Mouse (Mus musculus) layer of hippocampus, postnatal 36 days (tissue): Measurements from ENCODE around the gene Insm1. TPM values are rescaled to one million over a fixed set of nuclear protein-coding genes. Genes with fewer than 3 reads are reported as not detected.
A peak's percentile ranks its signal among the peaks of the same experiment; 100 is the strongest.

ENCODE experiments used
- DNase-seq, 2 experiments: peaks; one replicate each; pipeline ENCODE4 v3.0.0; 2022
- total RNA-seq, 2 experiments: library from RNA; stranded (reverse); gene quantifications; 2 replicates each; pipeline ENCODE4 v1.2.3; 2021

The Insm1 gene
- 1 to 10 TPM; 7.1 to 7.7 TPM for total RNA-seq

DNA sequence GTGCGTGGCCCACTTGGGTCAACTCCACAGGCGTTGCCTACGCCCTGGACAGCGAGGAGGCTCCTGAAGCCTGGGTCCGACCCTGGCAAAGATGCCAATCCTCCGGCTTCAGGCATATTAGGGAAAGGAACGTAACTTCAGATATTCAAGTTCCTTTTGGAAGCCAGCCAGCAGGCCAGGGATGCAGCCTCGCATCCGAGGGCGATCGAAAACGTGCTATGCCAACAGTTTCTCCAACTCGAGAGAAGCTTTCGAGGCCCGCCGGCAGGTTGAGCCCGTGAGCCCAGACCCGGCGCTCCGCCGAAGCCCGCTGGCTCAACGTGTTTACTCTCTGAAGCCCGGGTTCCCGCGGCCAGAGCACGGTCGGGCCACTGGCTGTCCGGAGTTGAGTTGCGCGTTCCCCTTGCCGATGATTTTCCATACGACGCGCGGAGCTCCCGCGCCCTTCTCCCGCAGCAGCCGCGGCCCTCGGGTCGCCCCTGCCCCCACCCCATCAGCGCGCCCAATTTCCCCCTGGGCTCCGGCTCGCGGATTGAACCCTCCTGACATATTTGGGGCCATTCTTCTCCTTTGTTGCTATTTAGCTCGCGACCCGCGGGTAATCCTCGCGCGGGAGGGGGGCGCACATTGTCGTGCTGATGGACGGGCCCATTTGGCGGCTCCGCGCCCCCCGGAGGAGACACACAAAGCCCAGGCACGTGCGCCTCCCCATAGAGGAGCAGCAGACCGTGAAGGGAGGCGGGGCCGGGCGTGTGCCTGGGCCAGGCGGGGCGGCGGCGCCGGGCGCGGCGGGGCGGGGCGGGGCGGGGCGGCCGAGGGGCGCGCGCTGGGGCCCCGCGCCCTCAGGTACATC, at the start of gene Insm1:
TSS of gene Insm1 (plus strand) at position 846 of the 853 bp plus-strand sequence.
- DNase-seq: peak; percentile 28 to 44

DNA sequence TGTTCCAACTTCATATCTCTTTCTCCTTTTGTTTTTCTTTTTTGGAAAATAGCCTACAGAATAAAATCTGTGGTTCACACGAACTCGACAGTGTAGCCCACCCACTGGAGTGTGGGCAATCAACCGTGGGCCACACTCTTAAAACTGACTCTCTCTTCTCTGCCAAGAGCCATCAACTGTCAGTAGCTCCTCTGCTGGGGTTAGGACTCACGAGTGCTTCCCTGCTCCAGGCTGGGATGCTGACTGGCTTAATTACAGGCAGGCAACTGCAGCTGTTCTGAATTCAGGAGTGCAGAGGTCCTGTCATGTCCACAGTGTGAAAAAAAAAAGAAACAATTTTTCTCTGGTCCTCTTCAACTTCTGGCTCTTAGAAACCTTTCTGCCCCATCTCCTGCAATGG, 49.6 kb upstream of the Insm1 start:
- no peak for DNase-seq

DNA sequence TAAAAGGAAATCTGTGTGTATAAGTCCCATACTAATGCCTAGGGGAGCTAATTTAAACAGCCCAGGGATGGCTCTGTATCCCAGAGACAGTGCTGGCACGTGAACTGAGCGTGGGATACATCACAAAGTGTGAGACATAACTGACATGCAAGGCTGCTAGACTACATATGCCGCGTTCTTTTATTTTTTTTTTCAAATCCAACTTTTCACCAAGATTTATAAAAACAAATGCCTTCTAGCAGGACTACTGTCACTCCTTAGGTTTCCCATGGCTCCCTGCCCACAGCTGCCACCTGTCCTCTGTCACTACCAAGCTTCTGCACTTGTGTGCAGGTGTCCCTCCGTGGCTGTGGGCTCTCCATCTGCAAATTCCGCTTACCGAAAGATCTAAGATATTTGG, 47.5 kb upstream of the Insm1 start:
- DNase-seq: no peak

DNA sequence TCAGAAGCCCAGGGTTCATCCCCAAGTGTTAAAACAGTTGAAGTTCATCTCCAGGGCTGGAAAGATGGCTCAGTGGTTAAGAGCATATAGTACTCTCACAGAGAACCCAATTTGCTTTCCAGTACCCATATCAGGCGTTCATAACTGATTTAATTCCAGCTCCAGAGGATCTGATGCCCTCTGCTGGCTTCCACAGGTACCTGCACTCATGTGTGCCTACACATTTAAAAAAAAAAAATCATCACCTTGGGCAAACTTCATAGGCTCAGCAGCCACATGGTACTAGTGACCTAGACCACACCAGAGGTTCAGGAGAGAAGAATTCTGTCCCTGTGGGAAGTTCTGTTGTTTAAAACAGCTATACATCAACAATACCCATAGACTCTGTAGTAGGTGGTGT, 43.0 kb upstream of the Insm1 start:
- DNase-seq: no peak

DNA sequence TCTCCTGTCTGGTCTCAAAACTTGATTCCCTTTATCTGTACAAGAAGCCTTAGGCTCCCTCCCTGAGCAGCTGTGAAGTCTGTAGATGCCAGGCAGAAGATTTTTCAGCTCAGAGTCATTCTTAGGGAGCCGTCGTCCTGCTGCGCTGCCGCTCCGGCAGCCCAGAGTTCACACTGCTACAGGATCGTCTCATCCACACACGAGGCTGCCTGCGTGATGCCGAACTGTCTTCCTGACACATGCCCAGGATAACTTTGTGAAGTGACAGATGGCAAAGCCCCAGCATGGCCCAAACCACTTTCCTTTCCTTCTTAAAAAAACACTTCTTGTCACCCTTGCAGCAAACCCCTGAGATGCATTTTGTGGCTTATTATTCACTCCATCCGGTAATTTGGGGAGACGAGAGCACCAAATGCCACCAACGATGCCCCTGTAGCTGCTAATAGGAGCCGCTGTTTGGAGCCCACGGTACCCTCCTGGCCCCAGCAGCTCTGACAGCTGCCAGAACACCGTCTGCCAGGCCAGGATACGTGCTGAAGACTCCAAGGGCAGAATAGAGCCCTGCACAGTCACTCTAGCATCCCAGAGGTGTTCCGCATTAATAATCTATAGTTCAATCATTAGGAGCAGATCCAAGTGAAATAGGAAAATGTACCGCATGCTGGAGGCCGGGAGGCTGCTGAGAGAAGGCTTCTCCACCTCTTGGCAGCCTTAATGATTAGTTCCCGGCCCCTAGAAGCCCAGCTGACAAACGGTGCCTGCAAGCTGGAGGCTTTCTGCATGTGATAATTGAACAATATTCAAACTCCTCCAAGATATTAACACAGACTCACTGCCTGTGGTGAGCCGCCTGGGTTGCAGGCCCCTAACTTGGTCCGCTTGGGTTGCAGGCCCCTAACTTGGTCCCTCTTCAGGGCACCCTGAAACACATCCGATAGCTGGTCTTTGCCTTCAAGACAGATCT, 37.6 kb upstream of the Insm1 start:
- DNase-seq: no peak

DNA sequence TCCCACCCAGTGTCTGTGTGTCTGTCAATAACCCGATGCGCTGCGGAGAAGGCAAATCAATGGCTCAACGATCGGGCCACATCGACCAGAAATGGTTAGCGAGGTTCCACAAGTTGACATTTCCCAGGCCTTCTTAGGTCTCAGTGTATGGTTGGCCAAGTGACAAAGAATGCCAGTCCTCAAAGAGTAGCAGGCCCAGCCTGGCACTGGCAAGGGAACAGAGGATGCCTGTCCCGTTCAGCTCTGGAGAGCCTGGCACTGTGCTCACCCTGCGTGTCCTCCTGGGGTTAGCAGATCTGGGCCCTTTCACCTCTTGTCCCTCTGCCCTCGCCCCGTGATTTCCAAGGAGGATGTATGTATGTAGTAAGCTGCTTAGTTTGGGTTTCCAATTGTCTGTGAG, 25.6 kb upstream of the Insm1 start:
- no peak for DNase-seq

DNA sequence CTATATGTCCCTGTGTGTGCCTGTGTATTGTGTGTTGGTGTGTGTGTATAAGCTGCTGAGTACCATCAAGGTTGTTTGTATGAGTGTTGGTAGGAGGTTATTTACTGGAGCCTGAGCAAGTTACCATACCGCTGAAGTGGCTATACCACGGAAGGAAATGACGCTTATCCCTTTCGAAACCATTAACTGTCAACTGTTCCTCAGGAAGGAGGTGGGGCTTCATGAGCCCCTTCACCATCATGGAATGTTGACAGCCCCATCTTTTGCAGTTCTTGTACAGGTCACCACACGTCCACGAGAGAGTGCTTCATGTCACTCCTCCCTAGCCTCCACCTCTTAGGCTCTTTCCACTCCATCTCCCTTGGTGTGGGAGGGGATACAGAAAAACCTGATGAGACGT, 23.8 kb upstream of the Insm1 start:
- DNase-seq: no peak

DNA sequence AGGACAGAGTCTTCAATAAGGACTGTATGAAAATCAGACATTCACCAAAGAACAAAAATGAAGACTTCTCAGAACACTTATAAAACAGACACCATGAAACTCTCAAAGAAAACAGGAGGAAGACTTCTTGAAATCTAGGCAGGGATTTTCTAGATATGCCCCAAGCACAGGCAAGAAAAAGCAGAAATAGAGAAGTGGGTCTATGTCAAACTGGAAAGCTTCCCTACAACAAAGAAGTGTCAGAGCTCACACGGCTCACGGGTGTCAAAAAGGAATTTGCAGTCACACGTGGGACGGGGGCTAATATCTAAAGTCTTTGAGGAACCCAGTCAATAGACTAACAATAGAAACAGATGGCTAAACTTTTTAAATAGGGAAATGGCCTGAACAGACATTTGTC, 10.8 kb upstream of the Insm1 start:
- DNase-seq: no peak

GRCm38 (mm10) chr2:146214715-146215114, 7.0 kb upstream of the Insm1 start:
- peak in 1 of 2 experiments; percentile 30 for DNase-seq

GRCm38 (mm10) chr2:146216111-146217064, 5.3 kb upstream of the Insm1 start:
- DNase-seq: no peak

- no peak for DNase-seq
These were observed 4.3 kb upstream of the Insm1 start for GRCm38 (mm10) chr2:146217227-146217980.

- no peak for DNase-seq
These were observed 3.5 kb upstream of the Insm1 start for GRCm38 (mm10) chr2:146218161-146218691.

DNA sequence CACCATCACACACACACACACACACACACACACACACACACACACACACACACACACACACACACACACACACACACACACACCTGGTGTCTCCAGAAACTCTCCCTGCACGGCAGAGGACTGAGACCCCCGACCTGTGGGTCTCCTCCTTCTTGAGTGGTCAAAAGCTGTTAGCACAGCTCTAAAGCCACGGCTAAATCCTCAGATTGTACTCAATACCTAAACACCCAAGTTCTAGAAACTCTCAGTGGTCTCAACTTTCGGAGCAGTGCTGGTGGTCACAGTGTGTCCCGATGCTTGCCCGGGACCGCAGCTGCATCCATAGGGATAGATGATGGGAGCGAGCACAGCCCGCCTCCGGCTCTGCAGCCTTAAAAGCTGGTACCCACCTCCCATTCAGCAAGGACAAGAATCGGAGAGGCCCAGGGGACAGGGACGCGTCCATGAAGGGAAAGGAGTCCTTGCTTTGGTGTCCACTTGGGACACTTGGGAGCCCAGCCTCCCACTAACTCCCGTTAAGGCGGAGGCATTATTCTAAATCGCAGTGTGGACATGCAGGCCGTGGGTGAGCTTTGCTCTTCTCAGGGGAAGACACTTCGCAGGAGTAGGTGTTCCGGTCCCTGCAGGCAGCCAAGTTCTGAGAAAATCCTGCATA, 2.7 kb upstream of the Insm1 start:
- no peak for DNase-seq

DNA sequence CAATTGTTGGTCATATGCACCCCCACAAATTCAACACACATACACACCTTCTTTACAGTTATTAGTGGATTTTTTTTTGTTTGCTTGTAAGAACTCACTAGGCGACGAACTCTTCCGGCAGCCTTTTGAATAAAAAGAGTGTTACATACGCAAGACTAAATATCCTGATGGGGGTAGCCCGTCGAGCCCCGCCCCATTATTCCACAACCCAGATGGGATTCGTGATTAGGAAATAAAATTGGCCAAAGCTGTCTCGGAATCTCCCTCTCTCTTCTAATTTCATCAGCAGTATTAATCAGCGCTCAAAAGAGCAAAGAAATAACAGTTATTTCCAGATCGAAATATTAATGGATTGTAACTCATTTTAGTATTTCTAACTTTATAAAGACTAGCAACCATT, 1.9 kb upstream of the Insm1 start:
- no peak for DNase-seq

- DNase-seq: no peak
These were observed 1.1 kb upstream of the Insm1 start for GRCm38 (mm10) chr2:146220591-146221075.

- DNase-seq: peak; percentile 50 to 58
These were observed 183 bp downstream of the Insm1 start for GRCm38 (mm10) chr2:146221929-146222278.

DNA sequence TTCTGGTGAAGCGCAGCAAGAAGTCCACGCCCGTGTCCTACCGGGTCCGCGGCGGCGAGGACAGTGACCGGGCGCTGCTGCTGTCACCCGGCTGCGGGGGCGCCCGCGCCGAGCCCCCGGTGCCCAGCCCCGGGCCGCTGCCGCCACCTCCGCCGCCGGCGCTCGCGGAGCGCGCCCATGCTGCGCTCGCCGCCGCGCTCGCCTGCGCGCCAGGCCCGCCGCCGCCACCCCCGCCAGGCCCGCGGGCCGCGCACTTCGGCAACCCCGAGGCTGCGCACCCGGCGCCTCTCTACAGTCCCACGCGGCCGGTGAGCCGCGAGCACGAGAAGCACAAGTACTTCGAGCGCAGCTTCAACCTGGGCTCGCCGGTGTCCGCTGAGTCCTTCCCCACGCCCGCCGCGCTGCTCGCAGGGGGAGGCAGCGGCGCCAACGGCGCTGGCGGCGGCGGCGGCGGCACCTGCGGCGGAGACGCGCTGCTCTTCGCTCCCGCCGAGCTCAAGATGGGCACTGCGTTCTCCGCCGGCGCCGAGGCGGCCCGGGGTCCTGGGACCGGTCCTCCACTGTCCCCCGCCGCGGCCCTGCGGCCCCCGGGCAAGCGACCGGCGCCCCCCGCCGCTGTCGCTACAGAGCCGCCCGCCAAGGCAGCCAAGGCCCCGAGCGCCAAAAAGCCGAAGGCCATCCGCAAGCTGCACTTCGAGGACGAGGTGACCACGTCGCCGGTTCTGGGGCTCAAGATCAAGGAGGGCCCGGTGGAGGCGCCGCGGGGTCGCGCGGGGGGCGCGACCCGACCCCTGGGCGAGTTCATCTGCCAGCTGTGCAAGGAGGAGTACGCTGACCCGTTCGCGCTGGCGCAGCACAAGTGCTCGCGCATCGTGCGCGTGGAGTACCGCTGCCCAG, 806 bp downstream of the Insm1 start:
- DNase-seq: peak in 1 of 2 experiments; percentile 35

DNA sequence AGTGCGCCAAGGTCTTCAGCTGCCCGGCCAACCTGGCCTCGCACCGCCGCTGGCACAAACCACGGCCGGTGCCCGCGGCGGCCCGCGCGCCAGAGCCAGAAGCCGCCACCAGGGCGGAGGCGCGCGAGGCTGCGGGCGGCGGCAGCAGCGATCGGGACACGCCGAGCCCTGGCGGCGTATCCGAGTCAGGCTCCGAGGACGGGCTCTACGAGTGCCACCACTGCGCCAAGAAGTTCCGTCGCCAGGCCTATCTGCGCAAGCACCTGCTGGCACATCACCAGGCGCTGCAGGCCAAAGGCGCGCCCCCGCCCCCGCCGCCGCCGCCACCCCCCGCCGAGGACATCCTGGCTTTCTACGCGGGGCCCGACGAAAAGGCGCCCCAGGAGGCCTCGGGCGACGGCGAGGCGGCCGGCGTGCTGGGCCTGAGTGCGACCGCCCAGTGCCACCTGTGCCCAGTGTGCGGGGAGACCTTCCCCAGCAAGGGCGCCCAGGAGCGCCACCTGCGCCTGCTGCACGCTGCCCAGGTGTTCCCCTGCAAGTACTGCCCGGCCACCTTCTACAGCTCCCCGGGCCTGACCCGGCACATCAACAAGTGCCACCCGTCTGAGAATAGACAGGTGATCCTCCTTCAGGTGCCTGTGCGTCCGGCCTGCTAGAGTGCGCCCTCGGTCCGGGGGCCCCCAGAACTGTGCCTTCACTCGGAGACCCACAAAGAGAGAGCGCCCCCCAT, 1.6 kb downstream of the Insm1 start:
- DNase-seq: no peak

GRCm38 (mm10) chr2:146224141-146224540, 2.4 kb downstream of the Insm1 start:
- no peak for DNase-seq
